Mouse (Mus musculus) limb, embryonic 14.5 days (tissue): ENCODE results near the gene Dgcr2. TPM values are rescaled to one million over a fixed set of nuclear protein-coding genes. Genes with fewer than 3 reads are reported as not detected.

Experiments used
- ATAC-seq: fragments of 200-750 bp; cut with Nextera tagmentation; 2 replicates; pipeline ENCODE4 v1.8.0; 2017; ENCODE audit warnings: low read depth, moderate number of reproducible peaks, moderate TSS enrichment; ENCODE audit not compliant: low FRiP score
- DNase-seq: peaks from one replicate; pipeline ENCODE4 v3.0.0-alpha.2; 2015; ENCODE audit warnings: low spot score
- H3K27ac ChIP-seq: fragments of 300-500 bp; sonication (generic); replicated peaks from 2 replicates; pipeline ENCODE4 v1.5.1; 2014; ENCODE audit warnings: low read depth, mild to moderate bottlenecking, low read length, moderate library complexity, mixed read lengths
- H3K27me3 ChIP-seq: fragments of 300-500 bp; sonication (generic); 2 replicates; pipeline ENCODE4 v1.6.1; 2014; ENCODE audit warnings: low read length, mixed read lengths; ENCODE audit not compliant: control insufficient read depth, insufficient read depth
- H3K36me3 ChIP-seq: fragments of 300-500 bp; sonication (generic); 2 replicates; pipeline ENCODE4 v1.6.1; 2014; ENCODE audit warnings: mild to moderate bottlenecking, low read length, moderate library complexity, mixed read lengths; ENCODE audit not compliant: control insufficient read depth, insufficient read depth
- H3K4me1 ChIP-seq: fragments of 300-500 bp; sonication (generic); 2 replicates; pipeline ENCODE4 v1.6.1; 2014; ENCODE audit warnings: antibody characterized with exemption, low read length, mixed read lengths; ENCODE audit not compliant: control insufficient read depth, insufficient read depth
- H3K4me2 ChIP-seq: fragments of 300-500 bp; sonication (generic); replicated peaks from 2 replicates; pipeline ENCODE4 v1.6.1; 2014; ENCODE audit warnings: low read depth, mild to moderate bottlenecking, low read length, moderate library complexity; ENCODE audit not compliant: severe bottlenecking
- H3K4me3 ChIP-seq: fragments of 300-500 bp; sonication (generic); replicated peaks from 2 replicates; pipeline ENCODE4 v1.5.1; 2014; ENCODE audit warnings: low read length
- H3K9ac ChIP-seq: fragments of 300-500 bp; sonication (generic); 2 replicates; pipeline ENCODE4 v1.6.1; 2014; ENCODE audit warnings: mild to moderate bottlenecking, low read depth, low read length, moderate library complexity; ENCODE audit not compliant: severe bottlenecking
- H3K9me3 ChIP-seq: fragments of 300-500 bp; sonication (generic); 2 replicates; pipeline ENCODE4 v1.6.1; 2016; ENCODE audit warnings: low read length; ENCODE audit not compliant: control insufficient read depth
- POLR2A ChIP-seq: fragments of 200-500 bp; IDR thresholded peaks from 2 replicates; pipeline ENCODE4 v1.8.0; 2012; ENCODE audit warnings: inconsistent platforms, mild to moderate bottlenecking, moderate library complexity, borderline replicate concordance; ENCODE audit not compliant: insufficient read depth, insufficient read length; ENCODE audit errors: extremely low read depth
- WGBS: fragments of 180-500 bp; shearing (Covaris S2); extraction: QIAGEN DNeasy Blood & Tissue Kit; methylation state at CpG from one replicate; pipeline ENCODE4 v1.1.7; 2014; 5-methylcytosine and 5-hydroxymethylcytosine counted together
- polyA plus RNA-seq, 2 experiments: library from polyadenylated mRNA; depleted of rRNA in 1 of 2; stranded (reverse) in 1 of 2; unstranded in 1 of 2; fragments of >200 nt; fragmentation: Nextera tagmentation in 1 of 2; extraction: Ambion mirVana in 1 of 2; gene quantifications; 2 replicates each; pipeline versions ENCODE4 v1.2.1 to v1.2.3; 2012 to 2014

Gene Dgcr2
- polyA plus RNA-seq, 2 experiments: 90.2 to 116 TPM

GRCm38 (mm10) chr16:17929631-17930030 is 31.3 kb upstream of the Dgcr2 start:
- Histone ChIP-seq H3K4me2 (no peak overlapping the region), H3K27me3 (no peaks in the 10 kb centered on the region), H3K4me3 (no peak overlapping the region), H3K9ac (no peak overlapping the region), H3K9me3 (no peaks in the 10 kb centered on the region), H3K27ac (no peak overlapping the region), H3K4me1 (no peaks in the 10 kb centered on the region), H3K36me3 (peaks cover 14% of the 10 kb centered on the region)
- ATAC-seq (no peak), DNase-seq (no peak)
- TF ChIP-seq POLR2A: no peak
- WGBS: 64% methylated on average over 2 of the region's 2 CpGs

- H3K36me3 ChIP-seq: peaks cover 14% of the 10 kb centered on the region
- TF ChIP-seq POLR2A: no peak
- H3K4me3 ChIP-seq: no peak overlapping the region
- no peak for ATAC-seq
- no peak overlapping the region; the same call in 1 of the 2 replicates for H3K4me2 ChIP-seq
- 27% methylated on average over 2 of the region's 2 CpGs for WGBS
- H3K9me3 ChIP-seq: no peaks in the 10 kb centered on the region
- H3K27ac ChIP-seq: no peak overlapping the region
- H3K9ac ChIP-seq: no peak overlapping the region
- no peaks in the 10 kb centered on the region for H3K27me3 ChIP-seq
- H3K4me1 ChIP-seq: no peaks in the 10 kb centered on the region
- DNase-seq: no peak
Observed at GRCm38 (mm10) chr16:17929211-17929610, 30.8 kb upstream of the Dgcr2 start.

GRCm38 (mm10) chr16:17928627-17929104 is 30.3 kb upstream of the Dgcr2 start:
- Histone ChIP-seq H3K4me1 (no peaks in the 10 kb centered on the region), H3K9me3 (no peaks in the 10 kb centered on the region), H3K27me3 (no peaks in the 10 kb centered on the region), H3K36me3 (peaks cover 14% of the 10 kb centered on the region), H3K4me3 (peak overlapping the region; percentile 88), H3K27ac (peak overlapping the region; percentile 56; the same call in 1 of the 2 replicates), H3K4me2 (peak overlapping the region; percentile 97), H3K9ac (peak overlapping the region; percentile 80)
- whole genome bisulfite sequencing: 0% methylated on average over 9 of the region's 9 CpGs
- DNase-seq (peak; percentile 77), ATAC-seq (peak; percentile 31)
- TF ChIP-seq POLR2A: no peak

- H3K9me3 ChIP-seq: no peaks in the 10 kb centered on the region
- DNase-seq (peak; percentile 60), ATAC-seq (peak; percentile 79)
- TF ChIP-seq POLR2A: no peak
- H3K36me3 ChIP-seq: peaks cover 14% of the 10 kb centered on the region
- under 1% methylated on average over 37 of the region's 47 CpGs for WGBS
- peak within 1 kb of the TSS; percentile 56 for H3K27ac ChIP-seq
- H3K9ac ChIP-seq: peak within 1 kb of the TSS; percentile 80
- peak within 1 kb of the TSS; percentile 97 for H3K4me2 ChIP-seq
- H3K27me3 ChIP-seq: no peaks in the 10 kb centered on the region
- H3K4me1 ChIP-seq: no peaks in the 10 kb centered on the region
- peak within 1 kb of the TSS; percentile 88 for H3K4me3 ChIP-seq
Observed at GRCm38 (mm10) chr16:17928087-17928580, 29.8 kb upstream of the Dgcr2 start, which contains the start of gene Slc25a1. Slc25a1 (minus strand) TSS chr16:17928219.

GRCm38 (mm10) chr16:17927351-17928082 is 29.2 kb upstream of the Dgcr2 start:
- Histone ChIP-seq H3K4me2 (peak overlapping the region; percentile 97), H3K9me3 (no peaks in the 10 kb centered on the region), H3K27me3 (no peaks in the 10 kb centered on the region), H3K27ac (peak overlapping the region; percentile 56), H3K4me1 (peaks cover 2% of the 10 kb centered on the region), H3K36me3 (peaks cover 14% of the 10 kb centered on the region), H3K4me3 (peak overlapping the region; percentile 88), H3K9ac (peak overlapping the region; percentile 80)
- no peak for DNase-seq
- WGBS: 0% methylated on average over 57 of the region's 72 CpGs
- TF ChIP-seq POLR2A: no peak
- ATAC-seq: peak; percentile 66
